Comparison of ENCODE assay signal across 8 mouse cellular contexts in genomic region chr6:125467301-125467715, GRCm38 (mm10). TPM values are rescaled to one million over a fixed set of nuclear protein-coding genes. Genes with fewer than 3 reads are reported as not detected.
DNase-seq lines count a peak whose midpoint lies in the region; ATAC-seq lines count a peak whose summit lies in the region.

No protein-coding gene starts in this region.

- DNase-seq in neural tube, embryonic 11.5 days (ENCODE audit: low spot score), result peak; percentile 41
- no peak for DNase-seq in neural tube, embryonic 10.5 days (ENCODE audit: extremely low spot score, low spot score)
- peak; percentile 36 for DNase-seq in embryonic facial prominence, embryonic 10.5 days (ENCODE audit: low spot score)
- peak; percentile 40 to 86 for DNase-seq in left cerebral cortex, adult 8-10 months (ENCODE audit: low spot score in 2 of 2)
- DNase-seq in adipocyte (ENCODE audit: low spot score), result no peak
- no peak for DNase-seq in thymus, postnatal 25 days

- peak; percentile 63 for ATAC-seq in neural tube, embryonic 11.5 days (ENCODE audit: insufficient read depth, low FRiP score, low TSS enrichment)
- ATAC-seq in heart, embryonic 16.5 days (replicated peaks; ENCODE audit: extremely low read depth, insufficient read depth, low FRiP score), result 0 out of 2 replicates have a peak, but pooled peaks have one; percentile 29
- peak; percentile 70 for ATAC-seq in neutrophil, adult 5-6 weeks (ENCODE audit: extremely low read depth, insufficient number of reproducible peaks, low FRiP score, poor library complexity, severe bottlenecking)

- no peaks in the 10 kb centered on the region for H3K36me3 ChIP-seq in neural tube, embryonic 11.5 days (ENCODE audit: control insufficient read depth, insufficient read depth, low read length)
- H3K36me3 ChIP-seq in embryonic facial prominence, embryonic 10.5 days (replicated peaks), result no peaks in the 10 kb centered on the region
- 0 out of 2 replicates have a peak, but pooled peaks cover 6% of the 10 kb centered on the region for H3K36me3 ChIP-seq in heart, embryonic 16.5 days (ENCODE audit: control insufficient read depth, insufficient read depth)

- no peak overlapping the region for H3K4me3 ChIP-seq in neural tube, embryonic 11.5 days (ENCODE audit: low read depth, low read length)
- H3K4me3 ChIP-seq in embryonic facial prominence, embryonic 10.5 days, result no peak overlapping the region
- H3K4me3 ChIP-seq in heart, embryonic 16.5 days (ENCODE audit: low read length), result no peak overlapping the region

- no peaks in the 10 kb centered on the region for H3K9me3 ChIP-seq in neural tube, embryonic 11.5 days (ENCODE audit: control insufficient read depth, low read length)
- no peaks in the 10 kb centered on the region for H3K9me3 ChIP-seq in embryonic facial prominence, embryonic 10.5 days
- H3K9me3 ChIP-seq in heart, embryonic 16.5 days (replicated peaks; ENCODE audit: control insufficient read depth, low read length), result no peaks in the 10 kb centered on the region

- WGBS in neural tube, embryonic 11.5 days, result 68% methylated on average over 16 of the region's 16 CpGs
- 63% methylated on average over 16 of the region's 16 CpGs for WGBS in embryonic facial prominence, embryonic 10.5 days
- 72% methylated on average over 16 of the region's 16 CpGs for WGBS in heart, embryonic 16.5 days

- H3K9ac ChIP-seq in neural tube, embryonic 11.5 days (ENCODE audit: low read length), result no peak overlapping the region
- H3K9ac ChIP-seq in heart, embryonic 16.5 days (ENCODE audit: low read length), result no peak overlapping the region

- peaks cover 8% of the 10 kb centered on the region; the same call in 1 of the 2 replicates for H3K4me1 ChIP-seq in neural tube, embryonic 11.5 days (ENCODE audit: control insufficient read depth, insufficient read depth, low read length)
- H3K4me1 ChIP-seq in embryonic facial prominence, embryonic 10.5 days, result peaks cover 20% of the 10 kb centered on the region
- peaks cover 30% of the 10 kb centered on the region for H3K4me1 ChIP-seq in heart, embryonic 16.5 days (ENCODE audit: control insufficient read depth, insufficient read depth, low read length)

- H3K27me3 ChIP-seq in neural tube, embryonic 11.5 days (ENCODE audit: control insufficient read depth, insufficient read depth, low read length), result no peaks in the 10 kb centered on the region
- no peaks in the 10 kb centered on the region for H3K27me3 ChIP-seq in embryonic facial prominence, embryonic 10.5 days (replicated peaks; ENCODE audit: low read depth, poor library complexity, severe bottlenecking)
- no peaks in the 10 kb centered on the region for H3K27me3 ChIP-seq in heart, embryonic 16.5 days (ENCODE audit: control insufficient read depth, insufficient read depth, low read length)

- H3K27ac ChIP-seq in neural tube, embryonic 11.5 days (ENCODE audit: low read depth, low read length), result no peak overlapping the region
- no peak overlapping the region for H3K27ac ChIP-seq in embryonic facial prominence, embryonic 10.5 days (replicated peaks)
- no peak overlapping the region; the same call in 1 of the 2 replicates for H3K27ac ChIP-seq in heart, embryonic 16.5 days (ENCODE audit: low read length)

- H3K4me2 ChIP-seq in neural tube, embryonic 11.5 days (ENCODE audit: low read depth), result no peak overlapping the region
- H3K4me2 ChIP-seq in heart, embryonic 16.5 days (ENCODE audit: low read depth, low read length), result no peak overlapping the region

RNA-seq across cellular contexts. Expression of gene Cd9, which starts 27.3 kb away (rescaled TPM):
- 43.7 and 48.1 TPM in 2 replicates for polyA plus RNA-seq in neural tube, embryonic 11.5 days (2014; fragmentation: Nextera tagmentation; extraction: Ambion mirVana)
- 33.0 and 36.2 TPM in 2 replicates for polyA plus RNA-seq in embryonic facial prominence, embryonic 10.5 days (2016; fragmentation: Nextera tagmentation; extraction: Ambion mirVana)
- 94.4 and 115 TPM in 2 replicates for polyA plus RNA-seq in heart, embryonic 16.5 days (2015; fragmentation: Nextera tagmentation; extraction: Ambion mirVana)
- 100 to 1,000 TPM in 2 of 4 experiments, 10 to 100 TPM in 2; 53.2 to 129 (median 82.7) TPM for total RNA-seq in left cerebral cortex, adult 8-10 months (2022)
- 199 and 205 TPM in 2 replicates for total RNA-seq in neutrophil, adult 5-6 weeks (2017)

Comparison
In these comparisons a context has a peak if more than half of its experiments do, and no peak if none do; other contexts are left out.
1. DNase-seq: peak in neural tube, embryonic 11.5 days (single experiment), embryonic facial prominence, embryonic 10.5 days (single experiment) and left cerebral cortex, adult 8-10 months (2 of 2); none in neural tube, embryonic 10.5 days (single experiment), adipocyte (single experiment) and thymus, postnatal 25 days (single experiment).
2. Peak in every context shown above with its lines, with median percentiles within 50 percentile points of each other: ATAC-seq.